Mouse (Mus musculus) heart, embryonic 14.5 days (tissue): Measurements from ENCODE around the gene Oprl1. TPM values are rescaled to one million over a fixed set of nuclear protein-coding genes. Genes with fewer than 3 reads are reported as not detected.

Experiments used
- ATAC-seq: fragments of 200-750 bp; cut with Nextera tagmentation; 2 replicates; pipeline ENCODE4 v1.8.0; 2017; ENCODE audit warnings: low read depth, moderate TSS enrichment; ENCODE audit not compliant: insufficient number of reproducible peaks, insufficient read depth, low FRiP score
- H3K27ac ChIP-seq, 2 experiments: fragments of 200-500 bp in 1 of 2; fragments of 300-500 bp in 1 of 2; sonication (generic) in 1 of 2; replicated peaks in 1 of 2; 2 replicates each; pipeline ENCODE4 v1.5.1; 2012 to 2014; ENCODE audit warnings: low read depth in 2 of 2, low read length in 2 of 2, control low read depth in 1 of 2, mild to moderate bottlenecking in 1 of 2, mixed read lengths in 1 of 2; ENCODE audit not compliant: control insufficient read depth in 1 of 2, insufficient read depth in 1 of 2
- H3K27me3 ChIP-seq: fragments of 300-500 bp; sonication (generic); 2 replicates; pipeline ENCODE4 v1.6.1; 2014; ENCODE audit warnings: mild to moderate bottlenecking, low read length, control low read depth; ENCODE audit not compliant: control insufficient read depth, insufficient read depth
- H3K36me3 ChIP-seq: fragments of 300-500 bp; sonication (generic); 2 replicates; pipeline ENCODE4 v1.6.1; 2014; ENCODE audit warnings: mild to moderate bottlenecking, control low read depth, low read length, mixed read lengths; ENCODE audit not compliant: control insufficient read depth, insufficient read depth
- H3K4me1 ChIP-seq, 2 experiments: fragments of 200-500 bp in 1 of 2; fragments of 300-500 bp in 1 of 2; sonication (generic) in 1 of 2; 2 replicates each; pipeline ENCODE4 v1.6.1; 2012 to 2014; ENCODE audit warnings: low read length in 2 of 2, control low read depth in 1 of 2, mixed read lengths in 1 of 2; ENCODE audit not compliant: control insufficient read depth in 2 of 2, insufficient read depth in 2 of 2
- H3K4me2 ChIP-seq: fragments of 300-500 bp; sonication (generic); 2 replicates; pipeline ENCODE4 v1.6.1; 2014; ENCODE audit warnings: mild to moderate bottlenecking, low read length
- H3K4me3 ChIP-seq, 2 experiments: fragments of 200-500 bp in 1 of 2; fragments of 300-500 bp in 1 of 2; sonication (generic) in 1 of 2; 2 replicates each; pipeline ENCODE4 v1.5.1; 2012 to 2014; ENCODE audit warnings: low read length in 2 of 2, mild to moderate bottlenecking in 2 of 2, control low read depth in 1 of 2, low read depth in 1 of 2, moderate library complexity in 1 of 2; ENCODE audit not compliant: control insufficient read depth in 1 of 2, insufficient read depth in 1 of 2
- H3K9ac ChIP-seq: fragments of 300-500 bp; sonication (generic); 2 replicates; pipeline ENCODE4 v1.6.1; 2014; ENCODE audit warnings: mild to moderate bottlenecking, low read length
- H3K9me3 ChIP-seq: fragments of 300-500 bp; sonication (generic); 2 replicates; pipeline ENCODE4 v1.6.1; 2016; ENCODE audit warnings: low read length, control low read depth; ENCODE audit not compliant: control insufficient read depth
- WGBS: fragments of 180-500 bp; shearing (Covaris S2); extraction: QIAGEN DNeasy Blood & Tissue Kit; methylation state at CpG from one replicate; pipeline ENCODE4 v1.1.7; 2014; 5-methylcytosine and 5-hydroxymethylcytosine counted together
- polyA plus RNA-seq: library from polyadenylated mRNA; unstranded; fragments of >200 nt; fragmentation: Nextera tagmentation; extraction: Ambion mirVana; gene quantifications from 2 replicates; pipeline ENCODE4 v1.2.1, GENCODE M21; 2014

Gene Oprl1
- polyA plus RNA-seq, 1 experiment from 2014 or later, result 4.1 TPM

DNA sequence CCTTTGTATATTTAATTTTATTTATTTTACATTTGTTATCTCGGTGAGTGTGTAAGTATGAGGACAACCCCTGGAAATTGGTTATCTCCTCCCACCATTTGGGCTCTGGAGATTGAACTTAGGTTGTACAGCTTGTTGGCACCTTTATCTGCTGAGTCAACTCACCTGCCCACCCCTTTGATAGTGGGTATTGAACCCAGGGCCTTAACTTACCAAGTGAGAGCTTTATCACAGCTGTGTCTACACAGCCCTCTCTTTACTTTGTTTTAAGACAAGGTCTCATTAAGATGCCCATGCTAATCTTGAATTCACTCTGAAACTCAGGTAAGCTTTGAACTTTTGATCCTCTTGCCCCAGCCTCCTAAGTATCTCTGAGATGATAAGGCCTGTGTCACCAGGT lies 32.8 kb upstream of the Oprl1 start:
- Histone ChIP-seq H3K27ac (no peak overlapping the region), H3K4me3 (no peak overlapping the region), H3K9ac (no peak overlapping the region), H3K27me3 (no peaks in the 10 kb centered on the region), H3K36me3 (peaks cover 12% of the 10 kb centered on the region), H3K9me3 (no peaks in the 10 kb centered on the region), H3K4me2 (no peak overlapping the region), H3K4me1 (peaks cover 7 to 12% of the 10 kb centered on the region in 2 experiments)
- WGBS, result 79% methylated on average over 1 of the region's 1 CpGs
- no peak for ATAC-seq

DNA sequence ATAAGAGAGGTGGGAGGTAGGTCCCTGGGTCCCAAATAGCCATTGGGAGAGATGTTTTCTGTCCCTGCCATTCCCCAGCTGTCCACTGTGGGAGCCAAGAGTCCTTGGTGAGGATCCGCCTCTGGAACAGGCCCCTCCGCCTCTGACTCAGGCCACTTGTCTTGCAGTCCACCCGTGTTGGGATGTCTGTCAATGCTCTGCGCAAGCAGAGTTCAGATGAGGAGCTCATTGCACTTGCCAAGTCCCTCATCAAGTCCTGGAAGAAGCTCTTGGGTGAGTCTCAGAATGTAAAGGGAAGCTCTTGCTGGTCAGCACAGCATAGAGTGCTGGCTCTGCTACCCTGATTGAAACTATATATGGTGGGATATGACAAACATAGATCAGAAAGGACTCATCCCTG lies 31.4 kb upstream of the Oprl1 start:
- Histone ChIP-seq H3K4me3 (no peak overlapping the region), H3K36me3 (peaks cover 24% of the 10 kb centered on the region), H3K27ac (no peak overlapping the region), H3K9ac (no peak overlapping the region), H3K4me2 (no peak overlapping the region), H3K4me1 (peaks cover 6 to 8% of the 10 kb centered on the region in 2 experiments), H3K9me3 (no peaks in the 10 kb centered on the region), H3K27me3 (no peaks in the 10 kb centered on the region)
- WGBS, result 59% methylated on average over 4 of the region's 4 CpGs
- ATAC-seq, result no peak

DNA sequence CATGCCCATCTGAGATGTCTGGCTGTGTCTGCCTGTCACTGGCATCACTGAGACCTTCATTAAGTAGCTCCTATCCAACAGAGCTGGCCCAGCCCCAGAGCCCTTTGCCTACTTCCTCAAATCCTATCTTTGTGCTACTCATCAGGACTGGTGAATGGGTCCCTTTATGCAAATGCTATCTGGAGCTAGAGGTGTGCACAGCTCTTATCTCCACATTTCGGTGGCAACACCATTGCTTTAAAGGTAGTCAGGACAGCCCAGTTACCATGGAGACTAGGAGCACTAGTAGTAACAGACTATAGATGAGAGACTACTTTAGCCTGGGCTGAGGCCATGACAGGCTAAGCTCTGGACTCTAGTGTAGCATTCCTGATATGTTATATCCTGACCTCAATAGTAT lies 30.1 kb upstream of the Oprl1 start:
- Histone ChIP-seq H3K36me3 (peaks cover 37% of the 10 kb centered on the region), H3K27me3 (no peaks in the 10 kb centered on the region), H3K4me3 (no peak overlapping the region), H3K9ac (no peak overlapping the region), H3K9me3 (no peaks in the 10 kb centered on the region), H3K27ac (no peak overlapping the region), H3K4me2 (no peak overlapping the region), H3K4me1 (peaks cover 4 to 6% of the 10 kb centered on the region in 2 experiments; a peak in 3 of 4 replicates)
- 53% methylated on average over 1 of the region's 1 CpGs for WGBS
- ATAC-seq, result no peak

DNA sequence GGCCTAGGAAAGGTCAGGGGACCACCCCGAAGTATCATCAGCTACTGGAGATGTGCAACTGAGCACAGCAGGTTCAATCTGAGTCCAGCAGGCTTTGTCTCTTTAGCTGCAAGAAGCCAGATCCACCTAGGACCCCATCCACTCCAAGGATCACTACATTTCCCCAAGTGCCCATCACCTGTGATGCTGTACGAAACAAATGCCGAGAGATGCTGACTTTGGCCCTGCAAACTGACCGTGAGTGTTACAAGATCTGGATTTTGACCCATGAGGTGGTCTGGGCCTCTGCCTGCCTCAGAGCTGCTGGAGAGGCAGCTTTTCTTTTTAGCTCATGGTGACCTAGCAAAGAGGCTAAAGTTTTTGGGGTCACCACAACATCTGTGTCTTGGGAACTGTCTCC lies 29.1 kb upstream of the Oprl1 start:
- H3K36me3 ChIP-seq, result peaks cover 38% of the 10 kb centered on the region
- H3K9ac ChIP-seq, result no peak overlapping the region
- H3K27me3 ChIP-seq, result no peaks in the 10 kb centered on the region
- no peaks in the 10 kb centered on the region for H3K9me3 ChIP-seq
- no peak overlapping the region for H3K27ac ChIP-seq
- H3K4me2 ChIP-seq, result no peak overlapping the region
- H3K4me3 ChIP-seq, result no peak overlapping the region
- peaks cover 2 to 5% of the 10 kb centered on the region in 2 experiments; a peak in 3 of 4 replicates for H3K4me1 ChIP-seq
- 88% methylated on average over 4 of the region's 4 CpGs for WGBS
- ATAC-seq, result no peak

DNA sequence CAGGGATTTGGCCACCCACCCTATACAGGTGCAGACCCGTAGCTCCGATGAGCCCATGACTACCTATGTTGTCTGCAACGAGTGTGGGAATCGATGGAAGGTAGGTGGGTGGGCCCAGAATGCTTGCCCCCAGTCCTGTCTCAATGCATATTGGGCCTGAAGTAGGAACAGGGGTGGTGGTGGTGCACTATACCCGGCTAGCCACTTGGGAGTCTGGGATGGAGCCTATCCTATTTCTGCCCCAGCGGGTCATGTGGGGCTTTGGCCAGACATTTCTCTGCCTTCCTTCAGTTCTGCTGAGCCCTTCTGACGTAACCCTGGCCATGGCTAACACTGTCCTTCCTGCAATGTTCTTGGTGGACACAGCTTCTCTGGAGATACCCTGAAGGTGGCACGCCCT lies 27.2 kb upstream of the Oprl1 start:
- Histone ChIP-seq H3K36me3 (peaks cover 38% of the 10 kb centered on the region), H3K9ac (no peak overlapping the region), H3K27ac (no peak overlapping the region), H3K4me2 (no peak overlapping the region), H3K4me3 (no peak overlapping the region), H3K9me3 (no peaks in the 10 kb centered on the region), H3K27me3 (no peaks in the 10 kb centered on the region), H3K4me1 (peaks cover 0 to 2% of the 10 kb centered on the region in 2 experiments; a peak in 2 of 4 replicates)
- no peak for ATAC-seq
- 91% methylated on average over 8 of the region's 8 CpGs for WGBS

DNA sequence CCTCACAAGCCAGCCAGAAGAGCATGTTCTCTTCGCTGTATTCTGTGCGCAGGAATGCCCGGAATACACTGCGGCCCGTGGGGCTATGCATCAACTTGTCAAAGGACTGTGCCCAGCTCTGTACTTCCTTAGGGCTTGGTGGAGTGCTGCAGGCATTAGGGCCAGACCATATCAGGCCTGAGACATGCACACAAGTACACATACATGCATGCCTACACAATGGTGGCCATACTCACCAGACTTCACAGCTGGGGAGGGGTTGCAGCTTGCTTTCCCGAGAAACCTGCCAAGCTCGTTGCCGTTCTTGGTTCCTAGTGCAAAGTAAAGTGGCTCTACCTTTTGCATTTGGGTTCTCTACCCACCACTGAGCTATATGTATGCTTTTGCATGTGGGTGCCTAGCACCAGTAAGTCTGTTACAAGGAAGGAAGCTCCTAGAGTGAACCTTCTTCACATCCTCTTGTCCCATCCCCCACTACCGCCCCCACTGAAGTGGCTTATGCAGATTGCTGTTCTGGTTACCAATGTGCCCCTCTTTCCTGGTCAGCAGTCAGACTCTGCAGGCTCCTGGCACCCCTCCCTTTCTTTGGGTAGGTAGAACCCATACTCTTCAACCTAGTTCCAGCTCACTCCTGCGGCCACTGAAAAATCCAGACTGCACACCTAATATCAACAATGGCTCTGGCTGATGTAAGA lies 25.2 kb upstream of the Oprl1 start:
- Histone ChIP-seq H3K27me3 (no peaks in the 10 kb centered on the region), H3K27ac (no peak overlapping the region), H3K4me1 (peaks cover 4 to 8% of the 10 kb centered on the region in 2 experiments; a peak in 2 of 4 replicates), H3K36me3 (peaks cover 38% of the 10 kb centered on the region), H3K4me3 (no peak overlapping the region), H3K9ac (no peak overlapping the region), H3K4me2 (no peak overlapping the region), H3K9me3 (no peaks in the 10 kb centered on the region)
- no peak for ATAC-seq
- WGBS, result 88% methylated on average over 10 of the region's 10 CpGs

DNA sequence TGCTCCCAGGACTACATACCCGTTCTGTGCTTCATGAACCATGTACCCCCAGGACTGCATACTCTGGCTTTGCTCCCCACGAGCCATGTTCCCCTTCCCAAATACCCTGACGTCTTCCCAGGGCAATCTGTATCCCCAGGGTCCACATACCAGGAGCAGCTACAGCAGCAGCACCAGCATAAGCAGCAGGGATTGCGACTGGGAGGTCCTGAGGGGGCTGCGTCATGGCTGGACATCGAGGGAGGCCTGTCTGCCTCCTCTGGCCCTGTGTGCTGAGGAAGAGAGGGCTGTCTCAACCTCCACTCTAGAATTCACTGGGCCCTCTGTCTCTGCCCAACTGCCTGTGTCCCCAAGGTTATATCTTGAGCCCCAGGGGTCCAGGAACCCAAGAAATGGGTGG lies 23.7 kb upstream of the Oprl1 start:
- H3K4me3 ChIP-seq, result no peak overlapping the region
- ATAC-seq, result no peak
- no peaks in the 10 kb centered on the region for H3K27me3 ChIP-seq
- no peak overlapping the region for H3K9ac ChIP-seq
- peaks cover 36% of the 10 kb centered on the region for H3K36me3 ChIP-seq
- H3K27ac ChIP-seq, result no peak overlapping the region
- H3K9me3 ChIP-seq, result no peaks in the 10 kb centered on the region
- H3K4me1 ChIP-seq, result peaks cover 4 to 8% of the 10 kb centered on the region in 2 experiments; a peak in 2 of 4 replicates
- no peak overlapping the region for H3K4me2 ChIP-seq
- WGBS, result 83% methylated on average over 6 of the region's 6 CpGs

DNA sequence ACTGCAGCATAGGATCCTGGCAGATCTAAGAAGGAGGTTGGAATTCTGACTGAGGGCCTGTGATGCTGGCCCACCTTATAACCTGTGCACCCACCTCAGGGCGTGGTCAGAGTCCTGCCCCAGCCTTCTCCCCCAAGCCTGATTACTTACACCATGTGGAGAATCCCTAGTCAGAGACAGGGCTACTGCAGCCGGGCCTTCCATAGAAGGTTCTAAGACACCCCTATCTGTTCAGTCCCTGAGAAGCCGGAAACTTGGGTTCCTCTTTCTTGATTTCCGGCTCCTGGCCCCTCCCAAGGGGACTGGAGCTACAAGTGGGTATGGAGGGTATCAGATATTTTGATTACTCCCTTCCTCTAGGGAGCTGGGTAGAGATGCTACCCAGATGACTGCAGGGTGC lies 23.2 kb upstream of the Oprl1 start:
- H3K9ac ChIP-seq, result no peak overlapping the region
- H3K27me3 ChIP-seq, result no peaks in the 10 kb centered on the region
- no peaks in the 10 kb centered on the region for H3K9me3 ChIP-seq
- H3K4me3 ChIP-seq, result no peak overlapping the region
- peaks cover 31% of the 10 kb centered on the region for H3K36me3 ChIP-seq
- WGBS, result 91% methylated on average over 4 of the region's 4 CpGs
- ATAC-seq, result no peak
- H3K4me2 ChIP-seq, result no peak overlapping the region
- peaks cover 4 to 8% of the 10 kb centered on the region in 2 experiments; a peak in 3 of 4 replicates for H3K4me1 ChIP-seq
- H3K27ac ChIP-seq, result no peak overlapping the region
